Mouse (Mus musculus): ENCODE data around the gene Wdr43.

GRCm38 (mm10) chr17:71687436-71687835 is 71.7 kb downstream of the Wdr43 start:
- no peak for TF ChIP-seq CTCF (IDR thresholded peaks at IDR 0.05; ENCODE audit: low read depth)
- no peak for TF ChIP-seq EP300 (IDR thresholded peaks at IDR 0.05; ENCODE audit: low read depth)

Measured in heart, postnatal 0 days (tissue).